Mouse (Mus musculus) lung, embryonic 14.5 days (tissue): ENCODE measurements at regions not wholly inside any gene's neighbourhood (a gene's known extent, or its start where the extent isn't known, plus 50 kb on each side); places are given as distances from the start of the nearest gene placed in this dataset.
A peak's percentile ranks its signal among the peaks of the same experiment; 100 is the strongest.

Source experiments
- ATAC-seq: fragments of 200-750 bp; cut with Nextera tagmentation; 2 replicates; pipeline ENCODE4 v1.8.0; 2017; ENCODE audit warnings: mild to moderate bottlenecking, moderate TSS enrichment, moderate library complexity; ENCODE audit not compliant: insufficient read depth
- DNase-seq: peaks from one replicate; pipeline ENCODE4 v3.0.0-alpha.2; 2015
- H3K27ac ChIP-seq: fragments of 300-500 bp; sonication (generic); 2 replicates; pipeline ENCODE4 v1.5.1; 2014; ENCODE audit warnings: low read depth, mild to moderate bottlenecking, moderate library complexity
- H3K27me3 ChIP-seq: fragments of 300-500 bp; sonication (generic); 2 replicates; pipeline ENCODE4 v1.6.1; 2014; ENCODE audit warnings: low read length, control low read depth; ENCODE audit not compliant: insufficient read depth
- H3K36me3 ChIP-seq: fragments of 300-500 bp; sonication (generic); 2 replicates; pipeline ENCODE4 v1.6.1; 2014; ENCODE audit warnings: control low read depth; ENCODE audit not compliant: insufficient read depth
- H3K4me1 ChIP-seq: fragments of 300-500 bp; sonication (generic); 2 replicates; pipeline ENCODE4 v1.6.1; 2014; ENCODE audit warnings: antibody characterized with exemption, control low read depth; ENCODE audit not compliant: insufficient read depth
- H3K4me2 ChIP-seq: fragments of 300-500 bp; sonication (generic); 2 replicates; pipeline ENCODE4 v1.6.1; 2014; ENCODE audit warnings: mild to moderate bottlenecking
- H3K4me3 ChIP-seq: fragments of 300-500 bp; sonication (generic); 2 replicates; pipeline ENCODE4 v1.5.1; 2014; ENCODE audit warnings: low read depth, low read length
- H3K9ac ChIP-seq: fragments of 300-500 bp; sonication (generic); 2 replicates; pipeline ENCODE4 v1.6.1; 2014
- H3K9me3 ChIP-seq: fragments of 300-500 bp; sonication (generic); 2 replicates; pipeline ENCODE4 v1.6.1; 2016; ENCODE audit warnings: low read depth, low read length, control low read depth
- CTCF ChIP-seq: IDR thresholded peaks from 2 replicates; pipeline ENCODE4 v1.5.1; 2016; ENCODE audit warnings: antibody characterized with exemption, low read depth
- WGBS: fragments of 180-500 bp; shearing (Covaris S2); extraction: QIAGEN DNeasy Blood & Tissue Kit; methylation state at CpG from one replicate; pipeline ENCODE4 v1.1.7; 2014; 5-methylcytosine and 5-hydroxymethylcytosine counted together

- ATAC-seq (no peak), DNase-seq (no peak)
- 55% methylated on average over 4 of the region's 4 CpGs for WGBS
- H3K4me3 ChIP-seq: no peak overlapping the region
- H3K9me3 ChIP-seq: no peaks in the 10 kb centered on the region
- H3K27ac ChIP-seq: no peak overlapping the region
- H3K36me3 ChIP-seq: no peaks in the 10 kb centered on the region
- H3K4me1 ChIP-seq: no peaks in the 10 kb centered on the region
- no peak overlapping the region for H3K4me2 ChIP-seq
- H3K27me3 ChIP-seq: no peaks in the 10 kb centered on the region
- no peak for TF ChIP-seq CTCF
- no peak overlapping the region for H3K9ac ChIP-seq
These were observed 177.1 kb upstream of the Klhl29 start for GRCm38 (mm10) chr12:5552607-5553006.

DNA sequence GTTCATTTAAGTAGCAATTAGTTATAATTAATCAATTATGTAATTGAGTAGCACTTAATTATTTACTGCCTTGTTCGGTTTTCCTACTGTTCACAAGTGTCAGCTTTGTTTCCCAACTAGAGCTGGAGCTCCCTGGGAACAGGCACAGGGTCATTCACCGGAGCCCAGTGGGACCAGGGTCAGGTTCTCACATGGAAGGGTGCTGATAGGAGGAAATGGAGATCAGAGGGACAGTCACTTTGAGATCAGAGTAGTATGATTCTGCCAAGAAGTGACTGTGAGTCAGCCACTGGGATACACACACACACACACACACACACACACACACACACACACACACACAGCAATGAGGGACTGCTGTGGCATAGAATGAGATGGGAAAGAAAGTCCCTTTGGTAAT is 176.4 kb upstream of the Klhl29 start:
- Histone ChIP-seq H3K36me3 (no peaks in the 10 kb centered on the region), H3K27me3 (no peaks in the 10 kb centered on the region), H3K4me2 (no peak overlapping the region), H3K4me3 (no peak overlapping the region), H3K27ac (no peak overlapping the region), H3K9ac (no peak overlapping the region), H3K9me3 (no peaks in the 10 kb centered on the region), H3K4me1 (no peaks in the 10 kb centered on the region)
- DNase-seq: no peak
- WGBS: 56% methylated on average over 2 of the region's 2 CpGs
- ATAC-seq: no peak
- TF ChIP-seq CTCF: no peak

GRCm38 (mm10) chr12:5549796-5550195 is 174.3 kb upstream of the Klhl29 start:
- H3K4me3 ChIP-seq: no peak overlapping the region
- ATAC-seq: no peak
- no peaks in the 10 kb centered on the region for H3K27me3 ChIP-seq
- H3K9ac ChIP-seq: no peak overlapping the region
- TF ChIP-seq CTCF: no peak
- H3K4me2 ChIP-seq: no peak overlapping the region
- H3K36me3 ChIP-seq: no peaks in the 10 kb centered on the region
- no peak overlapping the region for H3K27ac ChIP-seq
- 58% methylated on average over 7 of the region's 7 CpGs for WGBS
- no peaks in the 10 kb centered on the region for H3K4me1 ChIP-seq
- H3K9me3 ChIP-seq: no peaks in the 10 kb centered on the region
- DNase-seq: no peak

- Histone ChIP-seq H3K4me1 (no peaks in the 10 kb centered on the region), H3K36me3 (no peaks in the 10 kb centered on the region), H3K4me3 (no peak overlapping the region), H3K9ac (no peak overlapping the region), H3K4me2 (no peak overlapping the region), H3K27me3 (no peaks in the 10 kb centered on the region), H3K9me3 (no peaks in the 10 kb centered on the region), H3K27ac (no peak overlapping the region)
- DNase-seq (no peak), ATAC-seq (no peak)
- WGBS: 81% methylated on average over 5 of the region's 5 CpGs
- TF ChIP-seq CTCF: no peak
These were observed 172.2 kb upstream of the Klhl29 start for GRCm38 (mm10) chr12:5547698-5548097.

DNA sequence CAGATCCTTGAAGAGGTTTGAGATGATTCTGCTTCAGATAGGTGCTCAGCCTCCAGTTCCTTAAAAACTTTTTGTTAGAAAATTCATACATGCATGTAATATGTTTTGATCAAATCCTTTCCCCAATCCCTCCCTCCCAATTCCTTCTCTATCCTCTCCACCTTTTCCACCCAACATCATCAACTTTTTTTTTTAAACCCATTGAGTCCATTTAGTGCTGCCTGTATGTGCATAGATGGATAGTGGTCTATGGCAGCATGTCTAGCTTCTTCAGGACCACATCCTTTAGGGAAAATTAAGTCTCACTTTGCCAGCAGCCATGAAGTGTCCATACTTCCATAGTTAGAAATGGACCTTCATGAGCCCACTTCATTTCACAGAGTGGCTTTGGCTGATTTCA is 167.2 kb upstream of the Klhl29 start:
- DNase-seq: no peak
- Histone ChIP-seq H3K4me1 (no peaks in the 10 kb centered on the region), H3K9me3 (no peaks in the 10 kb centered on the region), H3K27ac (no peak overlapping the region), H3K36me3 (no peaks in the 10 kb centered on the region), H3K4me3 (no peak overlapping the region), H3K27me3 (no peaks in the 10 kb centered on the region), H3K4me2 (no peak overlapping the region), H3K9ac (no peak overlapping the region)
- ATAC-seq: no peak
- no peak for TF ChIP-seq CTCF

DNA sequence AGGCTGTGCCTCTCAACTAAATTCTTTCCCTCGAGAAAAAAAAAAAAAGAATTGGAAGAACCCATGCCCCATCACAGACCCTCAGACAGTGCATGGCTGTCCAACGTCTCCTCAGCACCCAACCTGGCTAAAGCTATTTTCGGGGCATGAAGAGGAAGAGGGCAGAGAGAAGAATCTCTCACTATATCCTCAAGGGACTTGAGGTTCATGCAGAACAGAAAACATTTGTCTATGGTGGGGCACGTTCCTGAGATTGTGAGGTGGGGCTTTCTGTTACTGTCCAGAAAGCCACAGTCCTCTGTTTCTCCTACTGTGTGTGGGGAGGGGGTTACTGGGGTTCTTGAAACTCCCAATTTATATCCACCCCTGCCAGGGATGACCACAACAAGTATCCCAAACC is 120.8 kb upstream of the Klhl29 start:
- Histone ChIP-seq H3K9ac (no peak overlapping the region), H3K4me3 (no peak overlapping the region), H3K4me2 (no peak overlapping the region), H3K27ac (no peak overlapping the region), H3K4me1 (no peaks in the 10 kb centered on the region), H3K27me3 (no peaks in the 10 kb centered on the region), H3K9me3 (no peaks in the 10 kb centered on the region), H3K36me3 (no peaks in the 10 kb centered on the region)
- ATAC-seq (no peak), DNase-seq (no peak)
- 73% methylated on average over 4 of the region's 4 CpGs for WGBS
- no peak for TF ChIP-seq CTCF

GRCm38 (mm10) chr12:5494657-5495512 is 119.4 kb upstream of the Klhl29 start:
- Histone ChIP-seq H3K4me1 (no peaks in the 10 kb centered on the region), H3K9me3 (no peaks in the 10 kb centered on the region), H3K27me3 (no peaks in the 10 kb centered on the region), H3K9ac (no peak overlapping the region), H3K4me3 (no peak overlapping the region), H3K27ac (0 out of 2 replicates have a peak overlapping the region, but pooled peaks have one; percentile 33), H3K36me3 (no peaks in the 10 kb centered on the region), H3K4me2 (no peak overlapping the region)
- peak; percentile 72 for DNase-seq
- ATAC-seq: peak; percentile 91
- WGBS: 22% methylated on average over 7 of the region's 7 CpGs
- TF ChIP-seq CTCF: no peak
